Mouse (Mus musculus) bone marrow, adult 2 months (tissue): Measurements from ENCODE around the gene Avp.

Experiments used
- CTCF ChIP-seq: fragments of 200-500 bp; IDR thresholded peaks from 2 replicates; pipeline ENCODE4 v1.5.1; 2011; ENCODE audit warnings: low read length, control low read depth; ENCODE audit not compliant: control insufficient read depth, insufficient read depth
- POLR2A ChIP-seq: fragments of 200-500 bp; IDR thresholded peaks from 2 replicates; pipeline ENCODE4 v1.6.1; 2011; ENCODE audit warnings: low read depth, mild to moderate bottlenecking, control low read depth, low read length, borderline replicate concordance; ENCODE audit not compliant: control insufficient read depth

- TF ChIP-seq CTCF: 0 out of 2 replicates have a peak, but pooled peaks have one; percentile 13
- no peak for TF ChIP-seq POLR2A
Observed at GRCm38 (mm10) chr2:130574960-130575359, 7.4 kb downstream of the Avp start.
